Mouse (Mus musculus) layer of hippocampus, adult 11-12 months (tissue): ENCODE measurements around the gene Mroh7.
A peak's percentile ranks its signal among the peaks of the same experiment; 100 is the strongest.
"Not testable (repeated sequence)": the region's sequence is repeated elsewhere in the genome, so short reads cannot be mapped to it uniquely, and the experiment has no call there.

Source experiments
- DNase-seq: peaks from one replicate; pipeline ENCODE4 v3.0.0; 2022; ENCODE audit warnings: low spot score

The Mroh7 gene

DNA sequence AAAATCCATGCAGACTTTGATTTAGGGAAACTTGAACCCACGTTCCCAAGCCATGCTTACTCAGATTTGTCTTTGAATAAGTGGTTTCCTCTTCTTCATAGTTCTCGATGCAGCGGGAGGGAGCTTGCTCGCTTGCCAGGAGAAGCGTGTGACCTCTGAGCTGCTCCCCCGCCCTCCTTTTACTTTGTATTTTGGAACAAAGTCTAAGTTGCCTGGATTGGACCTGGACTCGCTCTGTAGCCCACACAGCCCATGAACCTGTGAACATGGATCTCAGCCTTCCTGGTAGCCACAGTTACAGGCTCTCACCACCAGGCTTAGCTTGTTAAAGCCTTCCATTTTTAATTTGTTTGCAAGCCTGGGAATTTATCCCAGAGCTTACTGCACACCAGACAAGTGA is at the start of gene Mroh7:
TSS of gene Mroh7 (minus strand) at position 112 of the 400 bp plus-strand sequence.
- no peak for DNase-seq

DNA sequence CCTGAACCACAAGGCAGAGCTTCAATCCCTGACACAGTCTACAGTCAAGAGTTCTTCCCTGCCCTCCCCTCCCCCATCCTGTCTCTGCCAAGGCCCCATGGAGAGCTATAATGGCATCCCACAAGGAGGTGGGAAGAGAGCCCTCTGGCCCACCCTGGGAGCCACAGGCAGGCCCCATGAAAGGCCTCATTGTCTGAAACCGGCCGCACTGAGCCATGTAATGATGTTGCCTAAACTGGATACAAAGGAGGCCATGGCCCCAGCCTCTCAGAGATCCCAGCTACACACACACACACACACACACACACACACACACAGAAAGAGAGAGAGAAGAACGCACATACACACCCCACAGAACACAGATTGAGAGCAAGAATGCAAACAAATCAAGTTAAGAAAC is 49.3 kb upstream of the Mroh7 start:
- DNase-seq: peak; percentile 58

DNA sequence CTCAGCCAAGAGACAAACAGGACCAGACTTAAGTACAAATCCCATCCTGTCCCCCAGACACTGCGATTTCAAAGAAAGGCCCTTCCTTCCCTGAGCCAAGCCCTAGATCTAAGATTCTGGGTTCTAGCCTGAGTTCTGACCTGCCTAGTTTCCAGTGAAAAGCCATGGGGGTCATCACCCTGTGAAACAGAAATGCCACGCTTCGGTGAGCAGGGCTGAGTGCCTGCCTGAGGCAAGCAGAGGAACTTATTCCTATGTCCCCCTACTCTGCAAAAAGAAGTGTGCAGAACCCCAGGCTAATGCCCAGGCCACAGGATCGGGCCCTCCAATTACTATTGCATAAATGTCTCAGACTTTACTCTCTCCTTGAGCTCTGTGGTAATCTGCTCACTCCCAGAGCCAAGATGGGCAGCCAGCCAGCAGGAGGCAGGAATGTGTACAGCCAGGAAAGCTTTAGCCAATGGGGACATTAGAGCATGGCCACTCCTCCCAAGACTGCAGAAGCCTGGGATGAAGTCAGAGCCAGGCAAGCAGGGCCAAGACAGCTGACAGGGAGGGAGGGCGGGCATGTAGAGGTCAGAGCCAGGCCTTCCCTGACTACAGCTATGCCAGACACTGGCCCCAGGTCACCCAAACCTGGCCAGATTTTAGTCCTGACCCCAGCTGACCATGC is 47.5 kb upstream of the Mroh7 start:
- DNase-seq: peak; percentile 90

DNA sequence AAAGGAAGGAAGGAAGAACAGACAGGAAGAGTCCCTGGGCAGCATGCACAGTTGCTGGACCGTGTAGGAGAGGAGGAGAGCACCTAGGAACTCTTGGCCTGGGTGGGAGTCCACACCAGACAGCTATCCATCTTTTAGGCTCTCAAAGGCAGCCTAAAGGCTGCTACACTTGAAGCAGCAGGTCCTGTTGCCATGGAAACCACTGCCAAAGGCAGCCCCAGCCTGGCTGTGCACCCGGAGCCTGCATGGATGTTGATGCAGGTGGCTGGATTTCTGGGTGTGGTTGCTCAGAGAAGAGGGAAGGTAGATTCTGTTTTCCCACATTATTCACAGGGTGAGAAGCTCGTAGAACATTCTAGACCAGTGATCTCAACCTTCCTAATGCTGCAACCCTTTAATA is 46.3 kb upstream of the Mroh7 start:
- DNase-seq: peak; percentile 78

DNA sequence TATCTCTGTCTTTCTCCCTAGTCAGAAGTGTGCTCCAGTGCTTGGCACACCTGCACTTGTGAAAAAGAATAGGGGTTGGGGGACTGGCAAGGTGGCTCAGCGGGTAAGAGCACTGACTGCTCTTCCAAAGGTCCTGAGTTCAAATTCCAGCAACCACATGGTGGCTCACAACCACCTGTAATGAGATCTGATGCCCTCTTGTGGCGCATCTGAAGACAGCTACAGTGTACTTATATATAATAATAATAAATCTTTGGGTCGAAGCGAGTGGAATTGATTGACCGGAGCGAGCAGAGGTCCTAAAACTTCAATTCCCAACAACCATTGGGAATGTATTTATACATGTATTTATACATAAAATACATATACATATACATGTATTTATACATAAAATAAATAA is 45.0 kb upstream of the Mroh7 start:
- not testable (repeated sequence) for DNase-seq

DNA sequence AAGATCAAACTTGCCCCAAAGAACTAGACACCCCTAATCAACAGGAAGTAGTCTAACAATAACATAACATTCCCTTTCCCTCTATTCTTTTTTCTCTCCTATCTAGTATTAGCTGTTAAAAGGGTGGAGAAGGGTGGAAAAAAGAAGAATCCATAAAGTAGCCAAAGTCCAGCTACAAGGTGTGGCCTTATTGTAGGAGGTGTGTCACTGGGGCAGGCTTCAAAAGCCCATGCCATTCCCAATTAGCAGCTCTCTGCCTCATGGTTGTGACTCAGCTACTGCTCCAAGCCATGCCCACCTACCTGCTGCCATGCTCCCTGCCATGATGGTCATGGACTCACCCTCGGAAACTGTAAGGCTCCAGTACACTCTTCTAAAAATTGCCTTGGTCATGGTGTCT is 41.8 kb upstream of the Mroh7 start:
- no peak for DNase-seq

DNA sequence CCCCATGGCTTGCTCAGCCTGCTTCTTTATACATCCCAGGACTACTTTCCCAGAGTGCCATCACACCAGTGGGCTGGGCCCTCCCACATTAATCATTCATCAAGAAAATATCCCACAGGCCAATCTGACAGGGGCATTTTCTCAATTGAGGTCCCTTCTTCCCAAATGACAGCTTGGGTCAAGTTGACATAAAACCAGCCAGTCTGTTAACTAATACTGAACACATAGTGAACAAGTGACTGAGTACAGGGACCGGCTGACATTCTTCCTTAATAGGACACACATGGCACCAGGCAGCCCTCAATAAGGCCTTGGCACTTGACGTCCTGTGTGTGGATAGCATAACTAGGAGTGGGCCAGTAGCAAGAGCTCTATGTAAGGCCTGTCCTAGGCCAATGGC is 38.6 kb upstream of the Mroh7 start:
- no peak for DNase-seq

DNA sequence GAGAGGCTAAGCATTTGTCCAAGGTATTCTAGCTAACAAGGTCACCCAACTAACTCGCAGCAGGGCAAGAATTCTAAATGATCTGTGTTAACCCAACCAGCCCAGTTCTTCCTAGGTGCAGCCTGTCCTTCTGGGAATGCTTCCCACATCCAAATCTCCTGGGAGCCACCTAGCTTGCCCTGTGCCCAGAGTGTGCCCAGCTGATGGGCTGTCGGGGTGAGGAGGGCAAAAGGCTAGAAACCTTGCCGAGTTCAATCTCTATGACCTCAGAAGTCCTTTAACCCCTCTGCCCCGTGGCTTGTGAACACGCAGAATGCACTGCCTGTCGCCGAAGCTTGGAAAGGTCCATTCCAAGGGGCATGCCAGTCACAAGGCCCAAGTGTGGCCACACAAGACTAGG is 33.4 kb upstream of the Mroh7 start:
- DNase-seq: no peak

DNA sequence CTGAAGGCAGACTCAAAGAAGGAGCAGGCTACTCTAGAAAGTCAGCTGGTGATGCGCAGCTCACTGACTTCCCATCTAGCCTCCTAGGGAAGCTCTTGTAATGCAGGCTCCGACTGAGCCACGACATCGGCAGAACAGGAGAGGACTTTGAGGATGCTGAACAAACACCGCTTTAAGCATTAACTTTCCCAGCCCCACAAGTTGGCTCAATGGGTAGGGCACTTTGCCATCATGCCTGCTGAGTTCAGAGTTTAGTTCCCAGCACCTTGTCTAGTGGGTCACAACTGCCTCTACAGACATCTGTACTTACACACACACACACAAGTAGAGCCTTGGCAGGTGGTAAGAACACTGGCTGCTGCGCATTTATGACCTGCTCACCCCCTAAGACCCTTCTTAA is 21.0 kb upstream of the Mroh7 start:
- no peak for DNase-seq

DNA sequence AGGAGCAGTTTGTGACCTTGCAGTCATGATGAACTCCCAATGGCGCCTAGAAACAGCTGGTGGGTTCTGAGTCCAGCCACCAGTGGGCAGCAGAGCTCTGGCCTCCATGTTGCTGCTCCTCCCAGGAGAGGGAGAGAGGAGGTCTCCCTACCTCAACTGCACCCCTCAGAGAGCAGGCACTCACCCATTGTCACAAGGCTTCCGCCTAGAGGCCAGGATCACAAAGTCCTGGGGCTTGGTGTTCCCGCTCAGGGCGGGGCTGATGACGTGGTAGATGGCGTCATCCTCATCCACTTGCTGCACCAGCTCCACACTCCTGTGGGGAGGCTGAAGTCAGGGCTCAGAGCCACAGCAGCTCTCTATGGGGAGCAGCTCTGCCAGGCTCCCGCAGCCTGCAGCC is 19.0 kb upstream of the Mroh7 start:
- DNase-seq: peak; percentile 87

DNA sequence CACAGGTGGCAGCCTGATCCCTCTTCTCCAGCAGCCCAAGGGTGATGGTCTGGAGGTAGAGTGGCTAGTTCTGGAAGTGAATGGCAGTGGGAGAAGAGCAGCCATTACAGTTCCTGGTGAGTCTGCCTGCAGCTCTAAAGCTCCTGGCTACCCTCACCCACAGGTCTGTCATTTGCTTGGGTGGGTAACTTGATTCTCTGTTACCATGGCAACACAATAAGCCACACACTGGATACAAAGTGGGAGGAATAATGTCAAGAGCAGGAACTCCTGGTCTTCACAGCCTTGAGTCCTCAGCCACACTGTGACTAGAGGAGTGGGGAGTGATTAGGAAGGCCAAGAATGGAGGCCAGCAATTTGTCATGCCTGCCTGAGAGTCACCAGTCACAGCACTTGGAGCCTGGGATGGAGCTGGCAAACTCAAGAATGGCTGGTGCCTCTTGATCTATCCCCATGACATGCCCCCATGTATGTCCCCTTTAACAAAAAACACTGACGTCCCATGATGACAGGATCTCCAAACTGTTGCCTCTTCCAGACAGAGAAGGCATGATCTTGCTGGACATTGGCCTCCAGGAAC is 16.4 kb upstream of the Mroh7 start:
- DNase-seq: no peak

DNA sequence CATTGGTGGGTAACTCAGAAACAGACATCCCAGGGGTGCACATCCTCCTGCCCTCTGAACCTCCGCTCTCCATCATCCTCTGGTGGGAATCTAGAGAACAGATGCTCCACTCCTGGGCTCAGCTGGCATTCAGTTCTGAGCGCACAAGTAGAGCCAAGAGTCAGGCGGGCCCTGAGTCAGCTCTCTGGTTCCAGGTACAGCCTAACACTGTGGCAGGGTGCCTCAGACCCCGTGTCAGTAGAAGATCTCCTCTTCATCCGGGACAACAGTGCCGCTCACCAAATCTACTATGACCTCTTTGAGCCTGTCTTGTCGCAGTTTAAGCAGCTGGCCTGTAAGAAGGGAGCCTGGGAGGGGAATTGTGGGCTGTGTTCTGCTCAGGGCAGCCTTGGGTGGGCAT is 15.1 kb upstream of the Mroh7 start:
- peak; percentile 27 for DNase-seq

DNA sequence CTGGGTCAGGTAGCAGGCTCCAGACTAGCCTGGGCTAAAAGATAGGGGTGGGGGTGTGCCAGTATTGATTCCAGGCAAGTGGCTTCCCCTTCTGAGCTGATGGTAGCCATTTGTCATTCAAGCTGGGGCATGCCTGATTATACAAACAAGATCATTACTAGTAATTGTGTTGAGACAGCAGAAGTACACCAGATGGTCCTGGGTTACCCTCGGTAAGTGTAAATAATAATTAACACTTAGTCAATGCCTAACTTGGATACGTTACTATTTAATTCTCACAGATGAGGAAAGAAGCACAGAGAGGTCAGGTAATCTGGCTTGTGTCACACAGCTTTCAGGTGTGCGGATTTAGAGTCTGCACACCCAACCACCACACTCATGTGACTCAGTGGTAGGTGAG is 7.2 kb upstream of the Mroh7 start:
- DNase-seq: no peak

DNA sequence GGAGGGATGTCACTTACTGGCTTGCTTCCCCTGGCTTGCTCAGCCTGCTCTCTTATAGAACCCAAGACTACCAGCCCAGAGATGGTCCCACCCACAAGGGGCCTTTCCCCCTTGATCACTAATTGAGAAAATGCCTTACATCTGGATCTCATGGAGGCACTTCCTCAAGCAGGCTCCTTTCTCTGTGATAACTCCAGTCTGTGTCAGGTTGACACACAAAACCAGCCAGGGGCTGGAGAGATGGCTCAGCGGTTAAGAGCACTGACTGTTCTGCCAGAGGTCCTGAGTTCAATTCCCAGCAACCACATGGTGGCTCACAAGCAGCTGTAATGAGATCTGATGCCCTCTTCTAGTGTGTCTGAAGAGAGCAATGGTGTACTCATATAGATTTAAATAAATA is 6.2 kb upstream of the Mroh7 start:
- DNase-seq: not testable (repeated sequence)

DNA sequence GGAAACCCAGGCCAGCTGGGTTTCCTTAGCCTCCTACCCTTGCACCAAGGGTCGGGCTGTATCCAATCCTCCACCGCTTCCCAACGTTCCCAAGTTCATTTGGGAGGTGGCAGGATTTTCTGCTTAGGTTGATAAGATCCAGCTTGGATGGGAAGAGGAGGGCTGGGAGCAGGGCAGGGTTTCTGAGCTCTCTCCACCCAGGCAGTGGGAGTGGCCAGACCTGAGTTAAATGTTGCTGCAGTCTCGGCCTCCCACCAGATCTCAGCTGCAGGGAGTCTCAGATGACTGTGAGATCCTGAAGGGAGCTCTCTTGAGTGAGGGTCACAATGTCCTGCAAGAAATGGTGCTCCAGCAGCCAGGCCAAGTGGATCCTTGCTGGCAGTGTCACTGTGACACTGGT is 2.9 kb upstream of the Mroh7 start, which contains the start of gene Fam151a:
TSS of gene Fam151a (plus strand) at position 254 of the 400 bp plus-strand sequence.
- DNase-seq: no peak

DNA sequence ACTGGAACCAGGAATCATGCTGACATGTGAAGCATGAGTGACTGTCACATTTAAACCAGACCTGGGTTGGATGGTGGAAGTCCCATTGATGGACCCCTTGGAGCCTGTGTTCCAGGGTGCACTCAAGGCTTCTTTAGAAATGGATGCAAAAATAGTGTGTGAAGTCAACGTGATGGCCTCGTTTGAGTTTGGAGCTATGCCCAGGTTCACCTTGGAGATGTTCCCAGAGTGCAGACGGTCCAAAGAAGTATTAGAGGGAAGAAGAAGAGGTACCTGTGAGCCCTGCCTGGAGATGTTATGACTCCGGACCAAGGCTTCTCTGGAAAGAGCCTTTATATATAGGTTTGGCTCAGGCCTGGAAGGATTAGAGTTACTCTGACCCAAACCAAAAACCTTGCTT is 10.1 kb downstream of the Mroh7 start:
- DNase-seq: no peak

DNA sequence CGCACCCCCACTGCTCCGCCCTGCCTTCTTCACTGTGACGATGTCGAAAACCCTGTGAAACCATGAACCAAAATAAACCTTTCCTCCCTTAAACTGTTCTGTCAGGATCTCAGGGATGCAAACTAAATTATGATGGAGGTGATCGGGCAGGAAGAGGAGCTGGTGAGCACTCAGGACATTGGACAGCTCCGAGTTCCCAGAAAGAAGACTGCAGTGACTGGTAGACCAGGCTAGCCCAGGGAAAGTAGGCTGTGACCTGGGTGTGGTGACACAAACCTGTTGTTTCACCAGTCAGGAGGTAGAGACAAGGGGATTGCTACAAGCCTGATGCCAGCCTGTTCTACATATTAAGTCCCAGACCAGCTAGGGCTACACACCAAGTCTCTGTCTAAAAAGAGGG is 17.1 kb downstream of the Mroh7 start:
- no peak for DNase-seq

DNA sequence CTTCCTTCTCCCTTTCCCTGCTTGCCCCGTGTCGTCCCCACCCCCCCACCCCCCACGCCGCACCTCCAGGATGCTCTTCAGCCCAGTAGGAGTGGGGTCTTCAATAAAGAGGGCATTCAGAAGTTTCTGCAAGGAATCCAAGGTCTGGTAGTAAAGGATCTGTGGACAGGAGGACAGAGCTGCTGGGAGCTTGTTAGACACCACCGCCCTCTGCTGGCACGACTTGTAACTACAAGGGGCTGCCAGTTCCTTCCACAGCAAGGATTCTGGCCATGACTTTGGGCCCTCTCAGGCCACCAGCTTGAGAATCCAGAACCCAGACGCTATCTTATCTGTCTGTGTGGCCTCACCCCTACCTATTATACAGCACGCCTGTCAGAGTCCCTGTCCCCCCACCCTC is 22.3 kb downstream of the Mroh7 start:
- DNase-seq: peak; percentile 85

DNA sequence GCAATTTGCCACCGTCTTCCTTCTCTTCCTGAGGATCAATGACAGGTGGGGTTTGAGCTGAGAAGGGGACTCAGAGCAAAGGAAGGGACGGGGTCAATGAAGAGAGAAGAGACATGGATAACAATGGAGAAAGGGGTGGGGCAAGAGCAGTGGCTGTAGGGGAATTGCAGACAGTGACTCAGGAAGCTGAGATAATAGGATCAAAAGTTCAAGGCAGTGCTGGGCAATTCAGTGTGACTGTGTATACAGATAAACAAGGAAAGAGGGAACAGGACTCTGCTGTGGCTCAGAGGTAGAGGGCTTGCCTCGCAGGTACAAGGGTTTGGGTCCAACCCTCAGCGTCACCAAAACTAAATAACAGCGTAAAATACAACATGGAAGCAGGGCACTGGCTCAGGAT is 22.8 kb downstream of the Mroh7 start:
- no peak for DNase-seq

DNA sequence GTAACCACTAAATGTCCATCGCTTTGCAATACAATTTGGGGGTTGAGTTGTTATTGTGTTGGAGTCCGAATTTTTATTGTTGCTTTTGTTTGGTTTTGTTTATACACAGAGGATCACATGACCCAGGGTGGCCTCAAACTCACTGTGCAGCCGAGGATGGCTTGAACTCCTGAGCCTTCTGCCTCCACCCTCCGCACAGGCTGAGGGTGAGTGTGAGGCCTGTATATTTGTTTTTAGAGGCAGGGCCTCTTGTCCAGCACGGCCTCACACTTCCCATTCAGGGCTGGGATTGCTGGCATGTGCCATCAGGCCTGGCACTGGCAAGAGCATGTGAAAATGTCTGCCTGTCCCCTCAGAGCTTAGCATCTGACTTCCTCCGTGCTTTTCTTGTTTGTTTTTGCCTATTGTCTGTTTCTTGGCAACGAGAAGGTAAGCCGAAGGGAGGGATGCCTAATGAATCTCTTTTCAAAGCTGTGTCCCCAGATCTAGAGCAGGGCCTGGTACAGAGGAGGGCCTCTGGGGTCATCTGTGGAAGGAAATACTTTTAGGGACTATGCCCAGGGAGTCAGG is 25.5 kb downstream of the Mroh7 start:
- no peak for DNase-seq

DNA sequence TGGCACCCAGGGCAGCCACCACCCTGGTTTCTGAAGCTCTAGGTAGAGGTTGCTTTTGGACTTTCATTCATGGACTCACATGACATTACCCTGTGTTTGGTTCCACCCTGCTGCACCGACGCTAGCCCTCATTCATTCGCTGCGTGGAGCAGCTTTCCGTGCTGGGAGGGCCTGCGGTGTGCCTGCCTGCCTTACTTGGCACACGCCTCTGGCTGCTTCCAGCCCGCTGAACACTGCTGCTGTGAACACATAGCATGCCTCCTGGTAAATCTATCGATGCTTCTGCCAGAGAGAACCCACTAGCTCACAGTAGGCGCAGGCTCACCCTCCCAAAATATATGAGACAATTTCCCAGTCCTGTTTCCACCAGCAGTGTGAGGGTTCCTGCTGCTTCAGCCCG is 26.3 kb downstream of the Mroh7 start:
- DNase-seq: peak; percentile 53

DNA sequence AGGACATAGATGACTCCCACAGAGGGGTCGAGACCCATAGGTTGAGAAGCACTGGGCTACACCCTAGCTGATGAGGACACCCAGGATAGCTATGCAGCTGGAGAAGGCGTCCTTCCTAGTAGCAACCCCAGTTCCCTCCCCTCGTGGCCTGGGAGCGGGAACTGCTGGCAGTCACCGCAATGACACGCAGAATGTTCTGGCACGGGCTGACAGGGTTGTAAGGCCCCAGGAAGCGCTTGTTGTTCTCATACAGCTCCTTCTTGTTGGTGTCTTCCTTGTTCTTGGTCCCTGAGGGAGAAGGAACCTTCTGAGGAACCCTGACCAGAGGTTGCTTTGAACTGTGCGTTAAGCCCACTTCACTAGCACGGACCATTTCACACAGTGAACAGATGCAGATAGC is 26.8 kb downstream of the Mroh7 start:
- DNase-seq: no peak

DNA sequence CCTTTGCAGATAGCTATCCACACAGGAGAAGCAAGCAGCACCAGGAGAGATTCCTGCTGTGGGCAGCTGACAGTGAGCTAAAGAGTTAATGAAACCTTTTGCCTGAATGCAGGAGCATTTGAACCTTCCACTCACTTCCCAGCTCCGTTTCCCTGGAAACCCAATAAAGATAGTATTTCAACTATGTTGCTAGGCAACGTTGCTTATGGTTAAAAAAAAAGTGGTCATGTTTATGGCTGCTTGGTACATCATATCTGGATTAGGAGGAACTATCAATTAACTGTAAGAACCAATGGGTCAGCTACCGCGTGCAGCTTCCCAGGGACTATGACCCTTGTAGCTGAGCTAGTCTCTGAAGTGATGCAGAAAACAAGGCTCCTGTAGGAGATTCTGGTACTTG is 29.9 kb downstream of the Mroh7 start:
- no peak for DNase-seq

DNA sequence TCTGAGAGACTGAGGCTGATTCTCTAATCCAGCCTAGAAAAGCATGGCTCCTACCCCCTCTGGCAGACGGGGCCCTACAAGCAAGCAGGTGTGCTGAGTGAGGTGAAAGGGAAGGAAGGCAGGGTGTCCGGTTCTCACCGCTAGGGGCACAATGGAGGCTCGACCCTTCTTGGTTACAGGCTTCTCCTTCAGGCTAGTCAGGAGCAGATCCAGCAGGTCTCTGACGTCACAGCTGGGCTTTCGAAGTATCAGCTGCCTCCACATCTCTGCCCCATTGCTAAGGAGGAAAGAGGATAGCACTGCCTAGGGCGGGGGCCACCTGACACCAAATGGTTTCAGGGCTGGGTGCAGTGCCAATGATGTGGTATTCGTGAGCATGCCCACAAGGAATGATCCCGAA is 30.7 kb downstream of the Mroh7 start:
- peak; percentile 42 for DNase-seq
